Mouse (Mus musculus): Measurements from ENCODE around the gene Hoxc13. TPM values are rescaled to one million over a fixed set of nuclear protein-coding genes. Genes with fewer than 3 reads are reported as not detected.

Gene Hoxc13
- polyA plus RNA-seq, 1 experiment from 2014 or later = 9.3 TPM

- H3K4me2 ChIP-seq = peak overlapping the region; percentile 70
- peak; percentile 5; the same call in 1 of the 2 replicates for ATAC-seq (ENCODE audit: low FRiP score)
- 2% methylated on average over 16 of the region's 16 CpGs for WGBS
Observed at GRCm38 (mm10) chr15:102977423-102977974, 56.6 kb downstream of the Hoxc13 start.

More at GRCm38 (mm10) chr15:102977423-102977974, 56.6 kb downstream of the Hoxc13 start:
- Histone ChIP-seq H3K36me3 (no peaks in the 10 kb centered on the region), H3K27me3 (replicated peaks) (peaks cover 18% of the 10 kb centered on the region; the same call in 1 of the 2 replicates), H3K4me1 (peaks cover 27% of the 10 kb centered on the region), H3K9me3 (replicated peaks) (no peaks in the 10 kb centered on the region), H3K27ac (replicated peaks) (peak overlapping the region; percentile 95), H3K4me3 (replicated peaks) (peak overlapping the region; percentile 64), H3K9ac (replicated peaks) (peak overlapping the region; percentile 93)

Small RNA genes within 50 kb of the gene (microRNA-seq; reads per million reads assigned to microRNA genes)
- gene Mir196a-2 = 1,732 reads per million, percentile 83 among the genes with 10 or more reads in this experiment

Other genes with a start within 250 kb of the Hoxc13 start
- gene Atp5g2, start 248.8 kb upstream of the Hoxc13 start, polyA plus RNA-seq (2015; fragmentation: Nextera tagmentation; extraction: Ambion mirVana) = 49.7 and 63.7 TPM in 2 replicates
- gene Calcoco1, start 198.9 kb upstream of the Hoxc13 start, polyA plus RNA-seq (2015; fragmentation: Nextera tagmentation; extraction: Ambion mirVana) = 28.3 and 41.6 TPM in 2 replicates
- 12.7 and 19.7 TPM in 2 replicates for gene Hoxc12, start 15.7 kb downstream of the Hoxc13 start, polyA plus RNA-seq (2015; fragmentation: Nextera tagmentation; extraction: Ambion mirVana)
- gene Hoxc11, start 33.3 kb downstream of the Hoxc13 start, polyA plus RNA-seq (2015; fragmentation: Nextera tagmentation; extraction: Ambion mirVana) = 2.1 and 5.6 TPM in 2 replicates
- gene Hoxc10, start 45.7 kb downstream of the Hoxc13 start, polyA plus RNA-seq (2015; fragmentation: Nextera tagmentation; extraction: Ambion mirVana) = 51.3 and 71.0 TPM in 2 replicates
- 14.6 and 20.7 TPM in 2 replicates for gene Hoxc5, start 46.3 kb downstream of the Hoxc13 start, polyA plus RNA-seq (2015; fragmentation: Nextera tagmentation; extraction: Ambion mirVana)
- 19.7 and 30.9 TPM in 2 replicates for gene Hoxc9, start 55.3 kb downstream of the Hoxc13 start, polyA plus RNA-seq (2015; fragmentation: Nextera tagmentation; extraction: Ambion mirVana)
- gene Hoxc8, start 69.5 kb downstream of the Hoxc13 start, polyA plus RNA-seq (2015; fragmentation: Nextera tagmentation; extraction: Ambion mirVana) = 56.5 and 108 TPM in 2 replicates
- 23.4 and 35.1 TPM in 2 replicates for gene Hoxc6, start 77.2 kb downstream of the Hoxc13 start, polyA plus RNA-seq (2015; fragmentation: Nextera tagmentation; extraction: Ambion mirVana)
- gene Hoxc4, start 97.8 kb downstream of the Hoxc13 start, polyA plus RNA-seq (2015; fragmentation: Nextera tagmentation; extraction: Ambion mirVana) = 26.7 and 48.6 TPM in 2 replicates
- gene Smug1, start 246.0 kb downstream of the Hoxc13 start, polyA plus RNA-seq (2015; fragmentation: Nextera tagmentation; extraction: Ambion mirVana) = 25.8 and 30.9 TPM in 2 replicates